Mouse (Mus musculus): ENCODE data around the gene Prkag3.

DNA sequence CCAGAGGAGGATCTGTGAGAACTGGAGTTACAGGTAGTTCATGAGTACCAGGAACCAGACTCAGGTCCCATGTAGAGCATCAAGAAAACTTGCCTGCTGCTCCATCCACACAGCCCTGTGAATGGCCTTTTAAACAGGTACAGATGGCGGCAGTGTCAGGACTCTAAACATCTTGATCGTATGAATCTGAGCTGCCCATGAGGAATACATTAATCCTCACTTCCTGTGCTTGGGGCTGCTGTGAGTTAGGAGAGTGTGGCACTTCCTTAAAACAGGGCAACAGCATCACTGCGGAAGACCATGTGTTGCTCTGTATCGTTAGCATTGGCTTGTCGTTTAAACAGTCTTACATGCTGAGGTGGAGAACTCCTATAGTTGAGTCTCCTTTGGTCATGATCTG lies 33.6 kb downstream of the Prkag3 start:
- TF ChIP-seq CTCF (IDR thresholded peaks at IDR 0.05; ENCODE audit: low read depth, low read length): no peak
- no peak for TF ChIP-seq POLR2A (IDR thresholded peaks at IDR 0.05; ENCODE audit: extremely low read depth, insufficient read depth, low read length)

All from liver, adult 2 months (tissue).